Mouse (Mus musculus) kidney, adult 2 months (tissue): ENCODE measurements around the gene Egfem1.

Source experiments
- CTCF ChIP-seq: fragments of 200-500 bp; conservative IDR thresholded peaks from 2 replicates; pipeline ENCODE4 v1.5.1; 2011; ENCODE audit warnings: low read depth, mild to moderate bottlenecking, control low read depth, low read length, moderate library complexity, mixed read lengths; ENCODE audit not compliant: insufficient read depth, insufficient read length
- POLR2A ChIP-seq: fragments of 200-500 bp; IDR thresholded peaks from one replicate; pipeline ENCODE4 v1.6.1; 2011; ENCODE audit warnings: low read depth, low read length, control low read depth

DNA sequence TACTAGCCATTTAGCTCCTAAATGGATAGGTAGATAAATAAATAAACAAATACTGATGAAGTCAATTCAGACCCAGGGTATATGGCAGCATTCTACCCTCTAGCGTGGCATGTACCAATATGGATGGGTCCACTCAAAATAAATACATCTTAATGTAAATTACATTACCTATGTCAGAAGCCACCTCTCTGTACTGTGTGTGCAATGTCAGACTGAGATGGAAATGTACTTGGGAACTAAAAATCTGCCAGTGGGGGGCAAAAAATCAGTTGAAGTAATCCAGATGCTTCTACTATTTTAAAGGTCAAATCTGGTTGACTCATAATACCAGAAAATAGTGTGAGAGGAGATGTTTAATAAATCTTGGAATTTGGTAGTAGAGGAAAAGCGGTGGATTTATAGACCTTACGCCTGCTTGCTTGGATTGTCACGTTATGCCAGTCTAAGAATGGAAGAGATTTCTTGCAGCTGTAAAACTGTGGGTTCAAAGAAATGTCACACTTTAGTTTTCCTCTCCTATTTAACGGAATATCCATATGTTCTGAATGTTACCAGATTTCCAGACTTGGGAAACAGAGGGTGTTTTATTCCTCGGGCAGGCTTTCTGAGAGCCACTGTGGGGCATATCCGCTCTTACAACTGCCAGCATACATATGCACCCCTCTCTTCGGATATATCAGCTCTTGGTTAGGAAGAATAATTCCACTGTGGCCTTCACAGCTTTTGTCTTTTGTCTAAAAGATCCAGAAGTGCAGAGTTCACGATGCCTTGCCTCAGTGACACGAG, 116.1 kb downstream of the Egfem1 start:
- TF ChIP-seq CTCF = no peak
- TF ChIP-seq POLR2A = no peak
